Mouse (Mus musculus): ENCODE measurements around the gene Cldn20.

The Cldn20 gene

GRCm38 (mm10) chr17:3532254-3532653, at the start of gene Cldn20:
Gene Cldn20 (plus strand): TSS chr17:3532554.
- no peak for DNase-seq

GRCm38 (mm10) chr17:3483091-3483490, 49.3 kb upstream of the Cldn20 start:
- DNase-seq = peak; percentile 44

GRCm38 (mm10) chr17:3485851-3486250, 46.5 kb upstream of the Cldn20 start:
- DNase-seq = no peak

GRCm38 (mm10) chr17:3487211-3487610, 45.1 kb upstream of the Cldn20 start:
- no peak for DNase-seq

- no peak for DNase-seq
Measured at GRCm38 (mm10) chr17:3487721-3488601, 44.4 kb upstream of the Cldn20 start.

GRCm38 (mm10) chr17:3490216-3490895, 42.0 kb upstream of the Cldn20 start:
- no peak for DNase-seq

GRCm38 (mm10) chr17:3491065-3491464, 41.3 kb upstream of the Cldn20 start:
- no peak for DNase-seq

GRCm38 (mm10) chr17:3491667-3492066, 40.7 kb upstream of the Cldn20 start:
- DNase-seq = no peak

- DNase-seq = peak; percentile 57
Measured at GRCm38 (mm10) chr17:3495576-3495975, 36.8 kb upstream of the Cldn20 start.

GRCm38 (mm10) chr17:3496080-3496479, 36.3 kb upstream of the Cldn20 start:
- no peak for DNase-seq

GRCm38 (mm10) chr17:3498086-3498485, 34.3 kb upstream of the Cldn20 start:
- DNase-seq = no peak

- DNase-seq = no peak
Measured at GRCm38 (mm10) chr17:3498580-3498979, 33.8 kb upstream of the Cldn20 start.

GRCm38 (mm10) chr17:3499468-3499867, 32.9 kb upstream of the Cldn20 start:
- DNase-seq = no peak

- no peak for DNase-seq
Measured at GRCm38 (mm10) chr17:3500076-3500475, 32.3 kb upstream of the Cldn20 start.

GRCm38 (mm10) chr17:3500936-3501335, 31.4 kb upstream of the Cldn20 start:
- no peak for DNase-seq

GRCm38 (mm10) chr17:3505711-3506110, 26.6 kb upstream of the Cldn20 start:
- no peak for DNase-seq

- no peak for DNase-seq
Measured at GRCm38 (mm10) chr17:3506508-3506907, 25.8 kb upstream of the Cldn20 start.

- DNase-seq = peak; percentile 57
Measured at GRCm38 (mm10) chr17:3509841-3510240, 22.5 kb upstream of the Cldn20 start.

- no peak for DNase-seq
Measured at GRCm38 (mm10) chr17:3514316-3514715, 18.0 kb upstream of the Cldn20 start.

GRCm38 (mm10) chr17:3515851-3516250, 16.5 kb upstream of the Cldn20 start:
- no peak for DNase-seq

- DNase-seq = no peak
Measured at GRCm38 (mm10) chr17:3516406-3516805, 15.9 kb upstream of the Cldn20 start.

- no peak for DNase-seq
Measured at GRCm38 (mm10) chr17:3520344-3520743, 12.0 kb upstream of the Cldn20 start.

- DNase-seq = no peak
Measured at GRCm38 (mm10) chr17:3527841-3528471, 4.4 kb upstream of the Cldn20 start.

- no peak for DNase-seq
Measured at GRCm38 (mm10) chr17:3529523-3529922, 2.8 kb upstream of the Cldn20 start.

All from layer of hippocampus, adult 9-11 months (tissue).